Mouse (Mus musculus) ES-E14 (cell line): ENCODE data around the gene Cbx2. TPM values are rescaled to one million over a fixed set of nuclear protein-coding genes. Genes with fewer than 3 reads are reported as not detected.

Source experiments
- DNase-seq: peaks from one replicate; pipeline ENCODE4 v3.0.0-alpha.2; 2013; ENCODE audit warnings: low read depth, low spot score
- H3K27ac ChIP-seq: 2 replicates; pipeline ENCODE4 v1.5.1; 2012; ENCODE audit warnings: low read depth, mild to moderate bottlenecking, low read length, moderate library complexity, mixed read lengths; ENCODE audit not compliant: poor library complexity, insufficient read depth, severe bottlenecking
- H3K36me3 ChIP-seq: 2 replicates; pipeline ENCODE4 v1.6.1; 2012; ENCODE audit warnings: mild to moderate bottlenecking, low read length, moderate library complexity, mixed read lengths; ENCODE audit not compliant: control insufficient read depth, poor library complexity, insufficient read depth, severe bottlenecking
- H3K4me1 ChIP-seq, 2 experiments: fragments of 150-350 bp in 1 of 2; sonication (generic) in 1 of 2; 2 replicates each; pipeline ENCODE4 v1.6.1; 2012; ENCODE audit warnings: low read length in 2 of 2, mild to moderate bottlenecking in 1 of 2, mixed read lengths in 1 of 2; ENCODE audit not compliant: control insufficient read depth in 2 of 2, insufficient read depth in 2 of 2, poor library complexity in 1 of 2
- H3K4me3 ChIP-seq, 2 experiments: fragments of 150-350 bp in 1 of 2; sonication (generic) in 1 of 2; 2 replicates each; pipeline ENCODE4 v1.5.1; 2012; ENCODE audit warnings: low read length in 2 of 2, low read depth in 1 of 2, mild to moderate bottlenecking in 1 of 2, mixed read lengths in 1 of 2; ENCODE audit not compliant: insufficient read depth in 1 of 2, poor library complexity in 1 of 2, severe bottlenecking in 1 of 2
- H3K9ac ChIP-seq: 2 replicates; pipeline ENCODE4 v1.6.1; 2012; ENCODE audit warnings: low read depth, mild to moderate bottlenecking, low read length, mixed read lengths; ENCODE audit not compliant: poor library complexity, insufficient read depth, severe bottlenecking
- H3K9me3 ChIP-seq: fragments of 150-350 bp; sonication (generic); 2 replicates; pipeline ENCODE4 v1.6.1; 2012; ENCODE audit warnings: low read depth, mild to moderate bottlenecking, low read length; ENCODE audit not compliant: control insufficient read depth, insufficient read depth
- CHD2 ChIP-seq: IDR thresholded peaks from 2 replicates; pipeline ENCODE4 v1.6.1; 2014; ENCODE audit warnings: mild to moderate bottlenecking, low read depth, low read length, inconsistent platforms
- HCFC1 ChIP-seq: IDR thresholded peaks from 2 replicates; pipeline ENCODE4 v1.6.1; 2012; ENCODE audit warnings: low read length, inconsistent platforms, borderline replicate concordance; ENCODE audit not compliant: insufficient read depth
- MAFK ChIP-seq: IDR thresholded peaks from 2 replicates; pipeline ENCODE4 v1.6.1; 2014; ENCODE audit warnings: mild to moderate bottlenecking, low read depth, low read length, inconsistent platforms; ENCODE audit not compliant: insufficient read depth
- ZC3H11A ChIP-seq: IDR thresholded peaks from 2 replicates; pipeline ENCODE4 v1.6.1; 2012; ENCODE audit warnings: low read depth, mild to moderate bottlenecking, inconsistent platforms, low read length, borderline replicate concordance
- ZNF384 ChIP-seq: IDR thresholded peaks from 2 replicates; pipeline ENCODE4 v1.6.1; 2012; ENCODE audit warnings: low read depth, low read length, inconsistent platforms
- in situ Hi-C, 2 experiments: fragments of 600-800 bp; cut with MboI; formaldehyde crosslinking; loops; one replicate each; pipeline ENCODE4 v1.15.1; 2025; ENCODE audit warnings: low sequenced_read_pairs in 2 of 2, inconsistent platforms in 1 of 2; ENCODE audit not compliant: unreplicated experiment in 2 of 2
- total RNA-seq: library from RNA; depleted of rRNA; stranded (reverse); fragments of 300-350 nt; gene quantifications from 2 replicates; pipeline ENCODE4 v1.2.3, GENCODE M21; 2012

The Cbx2 gene
- total RNA-seq, 1 experiment: 13.9 TPM

- Histone ChIP-seq H3K36me3 (0 out of 2 replicates have a peak, but pooled peaks cover under 1% of the 10 kb centered on the region), H3K9ac (no peak overlapping the region), H3K4me1 (peaks cover 0 to 8% of the 10 kb centered on the region in 2 experiments; a peak in 1 of 4 replicates), H3K27ac (no peak overlapping the region), H3K4me3 (no peak overlapping the region), H3K9me3 (no peaks in the 10 kb centered on the region)
- TF ChIP-seq CHD2 (no peak), ZNF384 (no peak), MAFK (no peak), HCFC1 (no peak), ZC3H11A (no peak)
- no peak for DNase-seq
- in situ Hi-C loops: loop anchor here in 1 of 2 experiments (10.0 kb wide), 1 partner anchor 49 kb away; the partner anchor contains the start of gene Cbx4
These were observed 13.0 kb downstream of the Cbx2 start for GRCm38 (mm10) chr11:119035686-119036165.

GRCm38 (mm10) chr11:119036447-119036846 is 13.7 kb downstream of the Cbx2 start:
- no peak overlapping the region for H3K9ac ChIP-seq
- no peak overlapping the region for H3K27ac ChIP-seq
- H3K4me3 ChIP-seq: no peak overlapping the region
- H3K9me3 ChIP-seq: no peaks in the 10 kb centered on the region
- no peak for DNase-seq
- peaks cover 0 to 8% of the 10 kb centered on the region in 2 experiments; a peak in 1 of 4 replicates for H3K4me1 ChIP-seq
- no peak for TF ChIP-seq ZC3H11A
- no peak for TF ChIP-seq ZNF384
- no peak for TF ChIP-seq HCFC1
- no peak for TF ChIP-seq CHD2
- no peak for TF ChIP-seq MAFK
- H3K36me3 ChIP-seq: no peaks in the 10 kb centered on the region
- in situ Hi-C loops: loop anchor here in 1 of 2 experiments (10.0 kb wide), 1 partner anchor 48 kb away; the partner anchor contains the start of gene Cbx4

GRCm38 (mm10) chr11:119036934-119037779 is 14.4 kb downstream of the Cbx2 start:
- no peak for DNase-seq
- no peak overlapping the region for H3K27ac ChIP-seq
- H3K9me3 ChIP-seq: no peaks in the 10 kb centered on the region
- H3K9ac ChIP-seq: no peak overlapping the region
- peaks cover 0 to 8% of the 10 kb centered on the region in 2 experiments; a peak in 1 of 4 replicates for H3K4me1 ChIP-seq
- H3K36me3 ChIP-seq: no peaks in the 10 kb centered on the region
- H3K4me3 ChIP-seq: peak overlapping the region; percentile 32 to 61
- TF ChIP-seq ZNF384 (peak; percentile 63; the same call in 1 of the 2 replicates), ZC3H11A (no peak)
- in situ Hi-C loops: loop anchor here in 1 of 2 experiments (10.0 kb wide), 1 partner anchor 48 kb away; the partner anchor contains the start of gene Cbx4

- no peaks in the 10 kb centered on the region for H3K36me3 ChIP-seq
- in situ Hi-C loops: loop anchor here in 1 of 2 experiments (10.0 kb wide), 1 partner anchor 47 kb away; the partner anchor contains the start of gene Cbx4
- DNase-seq: no peak
- no peak overlapping the region for H3K9ac ChIP-seq
- TF ChIP-seq MAFK: no peak
- TF ChIP-seq ZNF384: no peak
- TF ChIP-seq HCFC1: no peak
- TF ChIP-seq ZC3H11A: no peak
- no peak for TF ChIP-seq CHD2
- peak overlapping the region; percentile 32 to 61; a peak in 2 of 4 replicates for H3K4me3 ChIP-seq
- H3K4me1 ChIP-seq: peaks cover 0 to 8% of the 10 kb centered on the region in 2 experiments; a peak in 1 of 4 replicates
- no peaks in the 10 kb centered on the region for H3K9me3 ChIP-seq
- H3K27ac ChIP-seq: no peak overlapping the region
These were observed 15.1 kb downstream of the Cbx2 start for GRCm38 (mm10) chr11:119037780-119038401.
